Mouse (Mus musculus): ENCODE data around the gene Card11. TPM values are rescaled to one million over a fixed set of nuclear protein-coding genes. Genes with fewer than 3 reads are reported as not detected.

The Card11 gene
- under 1 TPM; 0.23 to 0.80 TPM for total RNA-seq (2021)
- polyA plus RNA-seq (2012; rRNA removed): 0.26 and 0.82 TPM in 2 replicates
- long read RNA-seq: 0 reads

DNA sequence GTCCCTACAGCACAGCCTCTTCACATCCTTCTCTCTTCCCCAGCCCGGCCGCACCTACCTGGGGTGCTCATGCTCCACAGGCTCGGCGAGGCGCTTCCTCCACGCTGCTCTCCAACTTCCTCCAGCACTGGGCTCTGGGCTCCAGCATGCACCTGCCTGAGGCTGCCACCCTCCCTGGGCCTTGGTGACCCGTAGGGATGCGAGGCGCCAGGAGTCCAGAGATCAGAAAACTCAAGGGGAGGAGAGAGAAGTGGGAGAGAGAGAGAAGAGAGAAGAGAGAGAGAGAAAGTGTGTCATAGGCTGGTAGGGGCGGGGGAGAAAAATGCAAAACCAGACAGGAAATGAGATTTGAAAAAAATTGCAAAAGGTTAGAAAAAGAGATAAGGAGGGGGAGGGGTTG is at the start of gene Card11:
TSS of gene Card11 (minus strand) at position 234 of the 400 bp plus-strand sequence.
- H3K36me3 ChIP-seq (ENCODE audit: control insufficient read depth, insufficient read depth, low read length): no peaks in the 10 kb centered on the region
- intact Hi-C loops (cut with DNase I): no loop called here
- no peaks in the 10 kb centered on the region for H3K79me2 ChIP-seq (replicated peaks; ENCODE audit: control insufficient read depth, insufficient read depth, low read length)
- no peaks in the 10 kb centered on the region for H3K4me1 ChIP-seq (ENCODE audit: control insufficient read depth, insufficient read depth, low read length)
- peak in 1 of 2 experiments; percentile 39 for DNase-seq
- no peak within 1 kb of the TSS for H3K4me3 ChIP-seq
- 49% methylated on average over 10 of the region's 10 CpGs for WGBS
- no peaks in the 10 kb centered on the region for H3K27me3 ChIP-seq (ENCODE audit: control insufficient read depth, insufficient read depth, low read length)
- no peak within 1 kb of the TSS for H3K27ac ChIP-seq
- no peak for TF ChIP-seq EP300 (IDR thresholded peaks at IDR 0.05; ENCODE audit: insufficient read depth, low read depth, low read length)
- TF ChIP-seq CTCF (IDR thresholded peaks at IDR 0.05): no peak
- no peak for TF ChIP-seq POLR2A (IDR thresholded peaks at IDR 0.05; ENCODE audit: insufficient read depth, low read depth, low read length)
- no peak within 1 kb of the TSS for H3K9ac ChIP-seq (ENCODE audit: low read depth, low read length)

GRCm38 (mm10) chr5:141047651-141048218 is 47.4 kb upstream of the Card11 start:
- 82% methylated on average over 13 of the region's 13 CpGs for whole genome bisulfite sequencing
- no peaks in the 10 kb centered on the region for H3K79me2 ChIP-seq (replicated peaks; ENCODE audit: control insufficient read depth, insufficient read depth, low read length)
- intact Hi-C loops (cut with DNase I): no loop called here

DNA sequence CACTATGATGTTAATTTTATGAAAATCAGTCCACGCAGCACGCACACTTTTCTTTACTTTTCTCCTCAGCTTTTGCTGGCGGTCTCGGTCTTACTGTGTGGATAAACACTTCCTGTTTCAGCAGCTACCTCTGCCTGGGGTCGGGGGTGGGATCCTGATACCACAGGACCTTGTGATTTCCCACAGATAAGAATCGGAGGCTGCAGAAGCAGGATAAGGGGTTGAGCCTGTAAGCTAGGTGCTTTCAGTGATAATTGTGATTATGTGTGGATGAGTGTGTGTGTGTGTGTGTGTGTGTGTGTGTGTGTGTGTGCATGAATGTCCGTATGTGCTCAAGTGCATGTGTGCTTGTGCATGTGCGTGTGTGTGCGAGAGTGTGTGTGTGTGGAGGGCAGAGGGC is 44.6 kb upstream of the Card11 start:
- H3K79me2 ChIP-seq (replicated peaks; ENCODE audit: control insufficient read depth, insufficient read depth, low read length): no peaks in the 10 kb centered on the region
- intact Hi-C loops (cut with DNase I): no loop called here
- 60% methylated on average over 9 of the region's 9 CpGs for WGBS
- no peaks in the 10 kb centered on the region for H3K36me3 ChIP-seq (ENCODE audit: control insufficient read depth, insufficient read depth, low read length)
- H3K4me1 ChIP-seq (ENCODE audit: control insufficient read depth, insufficient read depth, low read length): no peaks in the 10 kb centered on the region
- no peak overlapping the region for H3K27ac ChIP-seq
- TF ChIP-seq EP300 (IDR thresholded peaks at IDR 0.05; ENCODE audit: insufficient read depth, low read depth, low read length): no peak
- TF ChIP-seq CTCF (IDR thresholded peaks at IDR 0.05): no peak
- no peak for TF ChIP-seq POLR2A (IDR thresholded peaks at IDR 0.05; ENCODE audit: insufficient read depth, low read depth, low read length)
- DNase-seq: no peak
- no peaks in the 10 kb centered on the region for H3K27me3 ChIP-seq (ENCODE audit: control insufficient read depth, insufficient read depth, low read length)
- H3K4me3 ChIP-seq: no peak overlapping the region
- no peak overlapping the region for H3K9ac ChIP-seq (ENCODE audit: low read depth, low read length)

More at GRCm38 (mm10) chr5:141047651-141048218, 47.4 kb upstream of the Card11 start:
- no peaks in the 10 kb centered on the region for H3K27me3 ChIP-seq (ENCODE audit: control insufficient read depth, insufficient read depth, low read length)
- DNase-seq: no peak
- H3K27ac ChIP-seq: no peak overlapping the region
- no peak overlapping the region for H3K9ac ChIP-seq (ENCODE audit: low read depth, low read length)
- no peaks in the 10 kb centered on the region for H3K4me1 ChIP-seq (ENCODE audit: control insufficient read depth, insufficient read depth, low read length)
- no peak overlapping the region for H3K4me3 ChIP-seq
- H3K36me3 ChIP-seq (ENCODE audit: control insufficient read depth, insufficient read depth, low read length): no peaks in the 10 kb centered on the region
- no peak for TF ChIP-seq EP300 (IDR thresholded peaks at IDR 0.05; ENCODE audit: insufficient read depth, low read depth, low read length)
- TF ChIP-seq CTCF (IDR thresholded peaks at IDR 0.05): no peak
- TF ChIP-seq POLR2A (IDR thresholded peaks at IDR 0.05; ENCODE audit: insufficient read depth, low read depth, low read length): no peak

DNA sequence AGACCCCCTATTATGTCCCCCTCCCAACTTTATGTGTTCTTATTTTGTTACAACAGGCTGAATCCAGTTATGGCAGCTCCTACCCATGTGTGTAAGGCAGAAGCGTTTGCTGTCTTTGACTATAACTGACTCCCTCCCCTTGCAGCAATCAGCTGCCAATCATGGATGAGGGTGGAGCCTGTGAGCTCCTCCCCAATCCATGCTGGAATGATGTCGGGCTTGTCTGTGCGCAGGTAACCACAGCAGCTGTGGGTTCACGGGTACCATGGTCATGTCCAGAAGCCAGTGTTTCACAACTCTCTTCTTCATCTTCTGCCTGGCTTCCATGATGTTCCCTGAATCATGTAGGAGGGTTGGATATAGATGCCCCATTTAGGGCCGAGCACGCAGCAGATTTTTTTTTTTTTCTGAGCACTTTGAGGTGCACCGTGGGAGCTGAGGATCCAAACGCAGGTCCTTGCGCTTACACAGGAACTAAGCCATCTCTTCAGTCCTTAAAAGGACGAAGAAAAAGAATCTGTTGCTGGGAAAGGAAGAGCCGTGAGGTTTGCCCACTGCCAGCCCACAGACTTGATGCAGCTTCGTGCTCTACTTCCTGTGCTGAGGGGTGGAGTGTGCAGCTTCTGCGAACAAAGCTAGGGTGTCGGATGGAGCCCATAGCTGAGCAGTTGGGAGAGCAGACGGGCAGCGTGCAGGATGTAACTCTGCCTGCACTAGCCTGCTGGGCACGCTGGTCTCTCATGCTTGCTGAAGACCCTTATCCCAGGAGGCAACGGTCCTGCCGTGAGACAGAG is 43.5 kb upstream of the Card11 start:
- DNase-seq: peak in 1 of 2 experiments; percentile 30
- Histone ChIP-seq H3K36me3 (ENCODE audit: control insufficient read depth, insufficient read depth, low read length) (no peaks in the 10 kb centered on the region), H3K27ac (no peak overlapping the region), H3K4me3 (no peak overlapping the region), H3K27me3 (ENCODE audit: control insufficient read depth, insufficient read depth, low read length) (no peaks in the 10 kb centered on the region), H3K4me1 (ENCODE audit: control insufficient read depth, insufficient read depth, low read length) (no peaks in the 10 kb centered on the region), H3K79me2 (replicated peaks; ENCODE audit: control insufficient read depth, insufficient read depth, low read length) (no peaks in the 10 kb centered on the region), H3K9ac (ENCODE audit: low read depth, low read length) (no peak overlapping the region)
- TF ChIP-seq CTCF (IDR thresholded peaks at IDR 0.05) (no peak), POLR2A (IDR thresholded peaks at IDR 0.05; ENCODE audit: insufficient read depth, low read depth, low read length) (no peak), EP300 (IDR thresholded peaks at IDR 0.05; ENCODE audit: insufficient read depth, low read depth, low read length) (no peak)
- intact Hi-C loops (cut with DNase I): no loop called here
- 44% methylated on average over 19 of the region's 19 CpGs for WGBS

DNA sequence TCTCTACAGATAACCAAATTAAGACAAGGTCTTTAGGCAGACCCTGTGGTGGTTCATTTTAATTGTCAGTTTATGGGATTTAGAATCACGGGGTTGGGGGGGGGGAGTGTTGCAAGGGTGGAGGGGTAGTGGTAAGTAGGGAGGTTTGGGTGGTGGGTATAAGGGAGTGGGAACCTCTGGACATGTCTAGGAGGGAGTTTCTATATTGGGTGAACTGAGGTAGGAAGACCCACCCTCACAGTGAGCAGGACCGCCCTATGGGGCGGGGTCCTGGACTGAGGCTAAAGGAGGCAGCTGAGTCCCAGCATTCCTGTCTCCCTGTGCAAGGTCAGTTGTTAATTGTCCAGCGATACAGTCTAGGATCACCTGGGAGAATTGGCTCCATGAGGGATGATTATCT is 42.0 kb upstream of the Card11 start:
- H3K79me2 ChIP-seq (replicated peaks; ENCODE audit: control insufficient read depth, insufficient read depth, low read length): no peaks in the 10 kb centered on the region
- H3K9ac ChIP-seq (ENCODE audit: low read depth, low read length): no peak overlapping the region
- H3K4me3 ChIP-seq: no peak overlapping the region
- 83% methylated on average over 4 of the region's 4 CpGs for WGBS
- no peaks in the 10 kb centered on the region for H3K4me1 ChIP-seq (ENCODE audit: control insufficient read depth, insufficient read depth, low read length)
- DNase-seq: no peak
- TF ChIP-seq POLR2A (IDR thresholded peaks at IDR 0.05; ENCODE audit: insufficient read depth, low read depth, low read length) (no peak), CTCF (IDR thresholded peaks at IDR 0.05) (no peak), EP300 (IDR thresholded peaks at IDR 0.05; ENCODE audit: insufficient read depth, low read depth, low read length) (no peak)
- no peaks in the 10 kb centered on the region for H3K27me3 ChIP-seq (ENCODE audit: control insufficient read depth, insufficient read depth, low read length)
- no peak overlapping the region for H3K27ac ChIP-seq
- H3K36me3 ChIP-seq (ENCODE audit: control insufficient read depth, insufficient read depth, low read length): no peaks in the 10 kb centered on the region
- intact Hi-C loops (cut with DNase I): no loop called here

GRCm38 (mm10) chr5:141040846-141041245 is 40.5 kb upstream of the Card11 start:
- Histone ChIP-seq H3K27ac (no peak overlapping the region), H3K4me1 (ENCODE audit: control insufficient read depth, insufficient read depth, low read length) (no peaks in the 10 kb centered on the region), H3K9ac (ENCODE audit: low read depth, low read length) (no peak overlapping the region), H3K4me3 (no peak overlapping the region), H3K27me3 (ENCODE audit: control insufficient read depth, insufficient read depth, low read length) (no peaks in the 10 kb centered on the region), H3K79me2 (replicated peaks; ENCODE audit: control insufficient read depth, insufficient read depth, low read length) (no peaks in the 10 kb centered on the region), H3K36me3 (ENCODE audit: control insufficient read depth, insufficient read depth, low read length) (no peaks in the 10 kb centered on the region)
- intact Hi-C loops (cut with DNase I): no loop called here
- 76% methylated on average over 9 of the region's 9 CpGs for WGBS
- no peak for DNase-seq
- TF ChIP-seq EP300 (IDR thresholded peaks at IDR 0.05; ENCODE audit: insufficient read depth, low read depth, low read length) (no peak), POLR2A (IDR thresholded peaks at IDR 0.05; ENCODE audit: insufficient read depth, low read depth, low read length) (no peak), CTCF (IDR thresholded peaks at IDR 0.05) (no peak)

All from heart, adult 2 months (tissue).